Mouse (Mus musculus) lung, adult 2 months (tissue): Measurements from ENCODE around the gene Sez6l2.

ENCODE experiments used
- CTCF ChIP-seq: fragments of 200-500 bp; IDR thresholded peaks from 2 replicates; pipeline ENCODE4 v1.5.1; 2011; ENCODE audit warnings: mild to moderate bottlenecking, low read length, control low read depth; ENCODE audit not compliant: insufficient read depth
- POLR2A ChIP-seq: fragments of 200-500 bp; IDR thresholded peaks from 2 replicates; pipeline ENCODE4 v1.6.1; 2011; ENCODE audit warnings: low read depth, mild to moderate bottlenecking, control low read depth, low read length, borderline replicate concordance; ENCODE audit errors: extremely low read depth

GRCm38 (mm10) chr7:127009307-127010085 lies 59.1 kb downstream of the Sez6l2 start:
- no peak for TF ChIP-seq POLR2A
- TF ChIP-seq CTCF: no peak
